Mouse (Mus musculus) kidney, adult 2 months (tissue): Measurements from ENCODE around the gene Gcdh. TPM values are rescaled to one million over a fixed set of nuclear protein-coding genes. Genes with fewer than 3 reads are reported as not detected.

Experiments
- DNase-seq: peaks from one replicate; pipeline ENCODE4 v3.0.0; 2021
- H3K27ac ChIP-seq: fragments of 200-500 bp; 2 replicates; pipeline ENCODE4 v1.5.1; 2012; ENCODE audit warnings: low read depth, low read length, control low read depth, inconsistent platforms; ENCODE audit not compliant: insufficient read depth
- H3K27me3 ChIP-seq: fragments of 200-500 bp; replicated peaks from 2 replicates; pipeline ENCODE4 v1.6.1; 2012; ENCODE audit warnings: mild to moderate bottlenecking, moderate library complexity, low read length, inconsistent platforms; ENCODE audit not compliant: control insufficient read depth, insufficient read depth
- H3K36me3 ChIP-seq: fragments of 200-500 bp; 2 replicates; pipeline ENCODE4 v1.6.1; 2012; ENCODE audit warnings: mild to moderate bottlenecking, moderate library complexity, low read length, inconsistent platforms; ENCODE audit not compliant: control insufficient read depth, insufficient read depth
- H3K4me1 ChIP-seq: fragments of 200-500 bp; 2 replicates; pipeline ENCODE4 v1.6.1; 2011; ENCODE audit warnings: low read length; ENCODE audit not compliant: control insufficient read depth, insufficient read depth
- H3K4me3 ChIP-seq: fragments of 200-500 bp; 2 replicates; pipeline ENCODE4 v1.5.1; 2011; ENCODE audit warnings: mild to moderate bottlenecking, low read depth, low read length, control low read depth; ENCODE audit not compliant: insufficient read depth
- CTCF ChIP-seq: fragments of 200-500 bp; conservative IDR thresholded peaks from 2 replicates; pipeline ENCODE4 v1.5.1; 2011; ENCODE audit warnings: low read depth, mild to moderate bottlenecking, control low read depth, low read length, moderate library complexity, mixed read lengths; ENCODE audit not compliant: insufficient read depth, insufficient read length
- POLR2A ChIP-seq: fragments of 200-500 bp; IDR thresholded peaks from one replicate; pipeline ENCODE4 v1.6.1; 2011; ENCODE audit warnings: low read depth, low read length, control low read depth
- WGBS: fragments of 180-500 bp; shearing (Covaris S2); methylation state at CpG from one replicate; pipeline ENCODE4 v1.1.7; 2018; 5-methylcytosine and 5-hydroxymethylcytosine counted together
- polyA plus RNA-seq: library from polyadenylated mRNA; depleted of rRNA; stranded (reverse); fragments of >200 nt; gene quantifications from 2 replicates; pipeline ENCODE4 v1.2.3, GENCODE M21; 2012; rRNA removed

The Gcdh gene
- polyA plus RNA-seq, 1 experiment = 700 TPM

DNA sequence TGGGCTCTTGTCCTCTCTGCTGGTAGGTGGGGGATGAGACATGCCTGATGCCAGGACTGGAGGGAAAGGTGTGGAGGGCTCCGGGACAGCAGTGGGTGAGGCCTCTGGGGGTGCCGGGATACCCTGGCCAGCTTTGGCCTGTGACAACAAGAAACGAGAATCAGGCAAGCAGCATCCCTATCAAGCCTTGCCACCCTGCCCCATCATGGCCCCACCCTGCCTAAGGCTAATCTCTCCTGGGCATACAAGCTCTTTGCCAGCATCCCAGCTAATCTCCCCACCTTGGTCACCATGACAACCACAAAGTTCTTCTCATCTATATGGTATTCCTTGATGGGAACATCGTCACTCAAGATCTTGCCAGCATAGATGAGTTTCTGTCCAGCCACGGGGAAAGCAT lies 55.2 kb downstream of the Gcdh start:
- H3K27me3 ChIP-seq = no peaks in the 10 kb centered on the region
- DNase-seq = no peak
- H3K4me1 ChIP-seq = peaks cover under 1% of the 10 kb centered on the region; the same call in 1 of the 2 replicates
- no peak overlapping the region for H3K4me3 ChIP-seq
- 84% methylated on average over 5 of the region's 5 CpGs for WGBS
- no peak overlapping the region for H3K27ac ChIP-seq
- peaks cover 10% of the 10 kb centered on the region for H3K36me3 ChIP-seq
- TF ChIP-seq CTCF = no peak

DNA sequence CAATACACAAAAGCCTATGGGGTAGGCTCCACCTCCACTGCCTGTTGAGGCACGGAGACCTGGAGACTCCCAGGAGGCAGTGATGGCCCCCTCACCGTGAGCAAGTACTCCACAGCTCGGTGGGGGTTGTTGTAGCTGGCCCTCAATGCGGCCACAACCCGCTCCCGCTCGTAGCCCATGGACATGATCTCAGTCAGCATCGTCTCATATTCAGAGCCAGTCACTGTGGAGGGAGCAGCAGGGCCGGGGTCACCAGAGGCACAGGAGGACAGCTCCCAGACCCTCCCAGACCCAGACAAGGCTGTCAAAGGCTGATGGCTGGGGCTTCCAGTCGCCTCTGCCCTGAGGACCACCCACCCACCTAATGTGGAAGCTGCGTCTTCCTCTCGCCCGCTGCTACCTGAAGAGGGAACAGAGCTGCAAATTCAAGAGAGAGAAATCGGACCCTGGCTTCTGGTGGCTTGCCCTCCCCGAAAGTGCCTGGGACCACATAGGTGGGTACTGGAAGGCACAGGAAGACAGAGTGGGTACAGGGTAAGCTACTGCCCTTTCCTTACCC lies 55.7 kb downstream of the Gcdh start:
- WGBS = 68% methylated on average over 15 of the region's 15 CpGs
- no peak for DNase-seq
- Histone ChIP-seq H3K4me3 (no peak overlapping the region), H3K4me1 (peaks cover 6% of the 10 kb centered on the region; the same call in 1 of the 2 replicates), H3K27ac (no peak overlapping the region), H3K27me3 (no peaks in the 10 kb centered on the region), H3K36me3 (peaks cover 9% of the 10 kb centered on the region)
- TF ChIP-seq POLR2A (no peak), CTCF (no peak)

DNA sequence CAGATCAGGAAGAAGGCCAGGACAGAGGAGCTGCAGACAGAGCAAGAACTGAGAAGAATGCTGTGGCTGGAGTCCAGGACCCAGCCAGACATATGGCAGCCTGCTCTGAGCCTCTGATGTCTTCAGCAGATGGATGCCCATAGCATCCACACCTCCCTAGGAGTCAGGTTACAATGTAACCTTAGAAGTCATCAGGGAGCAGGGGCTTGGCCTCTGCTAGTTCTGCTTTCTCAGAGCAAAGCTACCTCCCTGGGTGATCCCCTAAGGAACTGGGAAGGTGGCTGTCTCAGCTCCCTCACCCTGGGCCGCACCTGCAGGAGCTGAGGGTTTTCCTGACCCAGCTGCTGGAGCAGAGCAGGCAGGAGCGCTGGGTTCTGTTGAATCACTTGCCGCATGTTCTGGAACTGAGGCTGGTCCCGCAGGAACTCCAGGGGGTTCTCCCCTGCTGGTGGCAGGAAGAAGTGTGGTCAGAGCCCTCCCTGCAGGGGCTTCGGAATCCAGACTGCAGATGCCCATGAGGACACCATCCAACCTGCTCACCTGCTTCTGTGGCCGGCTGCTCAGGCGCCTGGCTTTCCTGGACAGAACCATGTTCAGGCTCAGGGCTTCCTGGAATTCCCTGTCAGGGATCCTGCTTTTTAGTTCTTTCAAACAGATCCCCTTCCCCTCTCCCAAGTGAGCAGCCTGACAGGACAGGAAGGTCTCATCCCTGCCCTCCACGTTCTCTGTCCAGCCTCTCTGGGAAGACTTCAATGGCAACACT lies 56.4 kb downstream of the Gcdh start:
- TF ChIP-seq POLR2A (no peak), CTCF (no peak)
- peaks cover 7% of the 10 kb centered on the region; the same call in 1 of the 2 replicates for H3K4me1 ChIP-seq
- 57% methylated on average over 8 of the region's 8 CpGs for whole genome bisulfite sequencing
- H3K4me3 ChIP-seq = no peak overlapping the region
- no peak overlapping the region for H3K27ac ChIP-seq
- no peak for DNase-seq
- no peaks in the 10 kb centered on the region for H3K27me3 ChIP-seq
- peaks cover 4% of the 10 kb centered on the region for H3K36me3 ChIP-seq

Other genes with a start within 250 kb of the Gcdh start
- 5.7 and 7.3 TPM in 2 replicates for gene Ier2, start 231.1 kb downstream of the Gcdh start, polyA plus RNA-seq
- gene Trmt1, start 207.6 kb downstream of the Gcdh start, polyA plus RNA-seq = 73.7 and 98.9 TPM in 2 replicates
- gene Nacc1, start 206.1 kb downstream of the Gcdh start, polyA plus RNA-seq = 85.8 and 93.9 TPM in 2 replicates
- gene Lyl1, start 192.5 kb downstream of the Gcdh start, polyA plus RNA-seq = 3.2 and 4.1 TPM in 2 replicates
- 0.65 and 0.81 TPM in 2 replicates for gene G430095P16Rik, start 170.9 kb downstream of the Gcdh start, polyA plus RNA-seq
- gene Nfix, start 93.6 kb downstream of the Gcdh start, polyA plus RNA-seq = 17.7 and 22.1 TPM in 2 replicates
- gene Dand5, start 71.1 kb downstream of the Gcdh start, polyA plus RNA-seq = 4.4 and 4.5 TPM in 2 replicates
- 24.2 and 41.0 TPM in 2 replicates for gene Gadd45gip1, start 62.4 kb downstream of the Gcdh start, polyA plus RNA-seq
- gene Rad23a, start 53.3 kb downstream of the Gcdh start, polyA plus RNA-seq = 73.0 TPM in 2 replicates
- gene Calr, start 47.0 kb downstream of the Gcdh start, polyA plus RNA-seq = 316 and 337 TPM in 2 replicates
- 37.5 and 37.6 TPM in 2 replicates for gene Farsa, start 36.9 kb downstream of the Gcdh start, polyA plus RNA-seq
- 0.87 and 1.7 TPM in 2 replicates for gene Syce2, start 21.8 kb downstream of the Gcdh start, polyA plus RNA-seq
- gene Klf1, start 8.0 kb upstream of the Gcdh start, polyA plus RNA-seq = 3.2 and 6.0 TPM in 2 replicates
- 19.0 and 20.1 TPM in 2 replicates for gene Dnase2a, start 14.6 kb upstream of the Gcdh start, polyA plus RNA-seq
- 0.18 and 0.38 TPM in 2 replicates for gene Mast1, start 43.4 kb upstream of the Gcdh start, polyA plus RNA-seq
- gene Rtbdn, start 53.1 kb upstream of the Gcdh start, polyA plus RNA-seq = not detected in 2 replicates
- gene Gm49661, start 75.5 kb upstream of the Gcdh start, polyA plus RNA-seq = not detected in 2 replicates
- gene Prdx2, start 75.7 kb upstream of the Gcdh start, polyA plus RNA-seq = 304 and 376 TPM in 2 replicates
- gene Rnaseh2a, start 75.8 kb upstream of the Gcdh start, polyA plus RNA-seq = 29.4 and 34.4 TPM in 2 replicates
- 19.2 and 20.9 TPM in 2 replicates for gene Junb, start 84.8 kb upstream of the Gcdh start, polyA plus RNA-seq
- gene Hook2, start 96.7 kb upstream of the Gcdh start, polyA plus RNA-seq = 34.5 and 34.6 TPM in 2 replicates
- gene Best2, start 120.6 kb upstream of the Gcdh start, polyA plus RNA-seq = not detected in 2 replicates
- 266 and 270 TPM in 2 replicates for gene Asna1, start 131.4 kb upstream of the Gcdh start, polyA plus RNA-seq
- 103 and 111 TPM in 2 replicates for gene Trir, start 132.9 kb upstream of the Gcdh start, polyA plus RNA-seq
- gene Tnpo2, start 143.0 kb upstream of the Gcdh start, polyA plus RNA-seq = 36.1 and 45.0 TPM in 2 replicates
- 32.6 and 39.6 TPM in 2 replicates for gene Fbxw9, start 166.1 kb upstream of the Gcdh start, polyA plus RNA-seq
- 0.91 TPM in 1 of 2 replicates, not detected in the other for gene Gm5741, start 174.1 kb upstream of the Gcdh start, polyA plus RNA-seq
- gene Dhps, start 177.8 kb upstream of the Gcdh start, polyA plus RNA-seq = 26.0 and 30.8 TPM in 2 replicates
- gene Wdr83os, start 186.8 kb upstream of the Gcdh start, polyA plus RNA-seq = 141 and 157 TPM in 2 replicates
- 33.7 and 37.7 TPM in 2 replicates for gene Wdr83, start 187.4 kb upstream of the Gcdh start, polyA plus RNA-seq
- 111 and 116 TPM in 2 replicates for gene Man2b1, start 189.3 kb upstream of the Gcdh start, polyA plus RNA-seq
- gene Zfp791, start 229.2 kb upstream of the Gcdh start, polyA plus RNA-seq = 0.76 and 0.84 TPM in 2 replicates